ENCODE assay signal across 14 mouse cellular contexts in genomic region chr11:52419246-52419645, GRCm38 (mm10). TPM values are rescaled to one million over a fixed set of nuclear protein-coding genes. Genes with fewer than 3 reads are reported as not detected.
DNase-seq lines count a peak whose midpoint lies in the region; ATAC-seq and TF ChIP-seq lines count a peak whose summit lies in the region.
"Had no signal": no experiment of that assay in that cellular context is flagged by ENCODE, and none has a peak within 500 bp of the region (broad histone marks: within the 10 kb centered on the region; RNA-seq: fewer than 3 reads in every experiment).

No protein-coding gene starts in this region.

- intact Hi-C loops in heart, postnatal 14 days (cut with DNase I) = no loop called here

- no peak overlapping the region for H3K27ac ChIP-seq in lung, postnatal 0 days (ENCODE audit: low read length)
- H3K27ac ChIP-seq in midbrain, embryonic 15.5 days = no peak overlapping the region
- H3K27ac ChIP-seq: embryonic facial prominence, embryonic 13.5 days; forebrain, embryonic 13.5 days; hindbrain, embryonic 10.5 days; kidney, postnatal 0 days; neural tube, embryonic 12.5 days had no signal

- no peak overlapping the region for H3K4me2 ChIP-seq in lung, postnatal 0 days (replicated peaks; ENCODE audit: low read depth, low read length)
- no peak overlapping the region for H3K4me2 ChIP-seq in midbrain, embryonic 15.5 days
- H3K4me2 ChIP-seq: embryonic facial prominence, embryonic 13.5 days; forebrain, embryonic 13.5 days; neural tube, embryonic 12.5 days had no signal

- DNase-seq in lung, postnatal 0 days (ENCODE audit: low spot score) = peak; percentile 37
- DNase-seq in lung, postnatal 14 days = no peak
- DNase-seq in R1 (ENCODE audit: low read depth, low spot score) = peak; percentile 78
- peak; percentile 58 for DNase-seq in lung, postnatal 36 days
- DNase-seq in thymus, postnatal 4 days = peak; percentile 82
- no peak for DNase-seq in heart, postnatal 14 days
- DNase-seq: cerebellum, adult 9-11 months; right cerebral cortex, adult 18-20 months had no signal

- no peak overlapping the region for H3K9ac ChIP-seq in lung, postnatal 0 days (replicated peaks; ENCODE audit: low read depth)
- H3K9ac ChIP-seq in midbrain, embryonic 15.5 days = no peak overlapping the region
- H3K9ac ChIP-seq: embryonic facial prominence, embryonic 13.5 days; forebrain, embryonic 13.5 days; neural tube, embryonic 12.5 days had no signal

- no peak overlapping the region for H3K4me3 ChIP-seq in lung, postnatal 0 days (ENCODE audit: low read depth, low read length)
- H3K4me3 ChIP-seq in midbrain, embryonic 15.5 days = no peak overlapping the region
- H3K4me3 ChIP-seq: embryonic facial prominence, embryonic 13.5 days; forebrain, embryonic 13.5 days; hindbrain, embryonic 10.5 days; neural tube, embryonic 12.5 days had no signal

- no peaks in the 10 kb centered on the region for H3K9me3 ChIP-seq in lung, postnatal 0 days (ENCODE audit: low read length)
- no peaks in the 10 kb centered on the region for H3K9me3 ChIP-seq in midbrain, embryonic 15.5 days
- H3K9me3 ChIP-seq: embryonic facial prominence, embryonic 13.5 days; forebrain, embryonic 13.5 days; hindbrain, embryonic 10.5 days; neural tube, embryonic 12.5 days had no signal

- no peaks in the 10 kb centered on the region for H3K27me3 ChIP-seq in lung, postnatal 0 days (replicated peaks; ENCODE audit: insufficient read depth, low read length)
- no peaks in the 10 kb centered on the region for H3K27me3 ChIP-seq in midbrain, embryonic 15.5 days (replicated peaks)
- H3K27me3 ChIP-seq: embryonic facial prominence, embryonic 13.5 days; forebrain, embryonic 13.5 days had no signal

- WGBS in lung, postnatal 0 days = 37% methylated on average over 5 of the region's 5 CpGs
- 50% methylated on average over 5 of the region's 5 CpGs for WGBS in midbrain, embryonic 15.5 days

- no peak for TF ChIP-seq EP300 in lung, postnatal 0 days (IDR thresholded peaks at IDR 0.05)

- no peaks in the 10 kb centered on the region for H3K4me1 ChIP-seq in lung, postnatal 0 days (ENCODE audit: insufficient read depth, low read depth, low read length)
- H3K4me1 ChIP-seq in midbrain, embryonic 15.5 days = no peaks in the 10 kb centered on the region
- H3K4me1 ChIP-seq: embryonic facial prominence, embryonic 13.5 days; forebrain, embryonic 13.5 days; hindbrain, embryonic 10.5 days; neural tube, embryonic 12.5 days had no signal

- H3K36me3 ChIP-seq in lung, postnatal 0 days (ENCODE audit: insufficient read depth, low read length) = no peaks in the 10 kb centered on the region
- no peaks in the 10 kb centered on the region for H3K36me3 ChIP-seq in midbrain, embryonic 15.5 days (replicated peaks)
- H3K36me3 ChIP-seq: embryonic facial prominence, embryonic 13.5 days; hindbrain, embryonic 10.5 days; neural tube, embryonic 12.5 days had no signal

- TF ChIP-seq CTCF in lung, postnatal 0 days (IDR thresholded peaks at IDR 0.05) = no peak

- ATAC-seq in lung, postnatal 0 days = no peak
- ATAC-seq in midbrain, embryonic 15.5 days (replicated peaks) = no peak
- ATAC-seq: forebrain, embryonic 13.5 days had no signal

RNA-seq across cellular contexts. Expression of gene 9530068E07Rik, which starts 23.0 kb away (rescaled TPM):
- polyA plus RNA-seq in lung, postnatal 0 days (2015; fragmentation: Nextera tagmentation; extraction: Ambion mirVana) = 151 and 155 TPM in 2 replicates
- polyA plus RNA-seq in midbrain, embryonic 15.5 days (2015; fragmentation: Nextera tagmentation; extraction: Ambion mirVana) = 129 TPM in 2 replicates
- 10 to 100 TPM; 87.6 to 89.3 TPM for total RNA-seq in heart, postnatal 14 days (2021)

RNA-seq across cellular contexts. Expression of gene Vdac1, which starts 58.6 kb away (rescaled TPM):
- 127 and 140 TPM in 2 replicates for polyA plus RNA-seq in lung, postnatal 0 days (2015; fragmentation: Nextera tagmentation; extraction: Ambion mirVana)
- 334 and 335 TPM in 2 replicates for polyA plus RNA-seq in midbrain, embryonic 15.5 days (2015; fragmentation: Nextera tagmentation; extraction: Ambion mirVana)
- total RNA-seq in heart, postnatal 14 days (2021) = 100 to 1,000 TPM; 926 to 937 TPM

Comparison
In these comparisons a context has a peak if more than half of its experiments do, and no peak if none do; other contexts are left out.
1. DNase-seq: peak in lung, postnatal 0 days (single experiment), R1 (single experiment), lung, postnatal 36 days (single experiment) and thymus, postnatal 4 days (single experiment); none in lung, postnatal 14 days (single experiment) and heart, postnatal 14 days (0 of 2).